Mouse (Mus musculus) cerebellum, adult (tissue): ENCODE results near the gene Tanc1.

Experiments
- ATAC-seq: cut with Nextera tagmentation; 2 replicates; pipeline ENCODE4 v1.9.2; 2017; ENCODE audit warnings: mild to moderate bottlenecking, moderate library complexity, mixed read lengths; ENCODE audit not compliant: insufficient number of reproducible peaks, low FRiP score, low TSS enrichment

The Tanc1 gene

GRCm38 (mm10) chr2:59710771-59711170 is 98.9 kb downstream of the Tanc1 start:
- ATAC-seq, result no peak

- no peak for ATAC-seq
These were observed 100.2 kb downstream of the Tanc1 start for GRCm38 (mm10) chr2:59711992-59712391.

- ATAC-seq, result no peak
These were observed 100.6 kb downstream of the Tanc1 start for GRCm38 (mm10) chr2:59712484-59712883.

DNA sequence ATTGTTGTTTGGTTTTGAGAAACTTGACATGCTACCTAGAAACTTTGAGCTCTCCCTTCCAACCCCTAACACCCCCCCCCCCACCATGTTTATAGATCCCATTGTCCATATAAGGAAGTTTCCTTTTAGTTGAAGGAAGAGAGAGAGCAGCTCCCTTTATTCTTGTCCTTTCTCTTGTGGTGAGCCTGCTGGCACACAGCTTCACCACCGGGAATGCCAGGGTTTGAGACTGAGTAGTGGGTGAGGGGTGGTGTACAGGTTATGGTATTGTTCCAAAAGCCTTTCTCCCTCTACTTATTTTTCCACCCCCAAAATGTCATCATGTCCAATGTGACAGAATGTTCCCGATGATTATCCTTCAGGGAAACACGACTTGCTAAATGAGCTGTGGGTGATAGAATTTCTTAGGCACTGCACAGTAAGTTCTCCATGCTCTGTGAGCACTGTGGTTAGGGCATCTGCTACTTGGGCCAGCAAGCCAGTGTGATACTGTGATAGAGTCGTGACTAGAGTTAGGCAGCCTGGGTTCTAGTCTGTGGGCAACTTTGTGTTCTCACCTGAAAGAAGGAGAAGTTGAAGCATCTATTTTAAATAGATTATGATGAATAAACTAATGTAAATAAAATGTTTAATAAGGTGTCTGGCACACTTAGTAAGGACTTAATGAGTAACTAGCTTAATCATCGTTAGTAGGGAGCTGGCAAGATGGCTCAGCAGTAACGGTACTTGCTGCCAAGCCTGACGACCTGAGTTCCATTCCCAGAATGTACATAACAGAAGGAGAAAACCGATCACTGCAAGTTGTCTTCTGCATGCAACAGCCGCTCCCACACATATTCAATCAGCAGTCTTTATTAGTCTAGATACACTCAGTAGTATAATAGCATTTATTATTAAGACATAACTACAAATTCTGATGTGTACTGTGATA is 102.0 kb downstream of the Tanc1 start:
- ATAC-seq, result no peak

GRCm38 (mm10) chr2:59714992-59715391 is 103.2 kb downstream of the Tanc1 start:
- no peak for ATAC-seq

- ATAC-seq, result no peak
These were observed 104.6 kb downstream of the Tanc1 start for GRCm38 (mm10) chr2:59716461-59716860.

DNA sequence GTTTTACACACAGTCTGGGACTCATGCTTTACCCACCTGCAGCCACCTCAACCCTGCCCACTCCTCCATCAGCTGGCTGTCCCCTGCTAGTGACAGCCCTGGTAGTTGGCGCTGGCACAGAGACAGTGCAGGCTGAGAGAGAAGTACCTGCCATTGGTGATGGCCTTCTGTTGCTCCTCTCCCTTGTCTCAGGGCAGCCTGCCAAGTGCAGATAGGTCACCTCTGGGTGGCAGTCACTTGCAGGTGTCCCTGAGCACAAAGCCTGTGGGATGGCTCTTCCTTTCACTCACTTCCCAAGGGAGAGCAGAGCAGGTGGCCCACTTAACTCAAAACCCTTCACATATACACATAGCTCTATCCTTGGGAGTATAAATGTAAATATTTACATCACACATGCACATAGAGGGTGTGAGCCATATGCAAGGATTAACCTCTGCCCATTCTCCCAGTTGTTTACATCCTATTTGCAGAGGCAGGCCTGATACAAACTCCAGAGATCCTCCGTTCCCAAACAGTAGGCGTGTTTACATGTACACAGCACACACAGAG is 106.0 kb downstream of the Tanc1 start:
- peak; percentile 72 for ATAC-seq

DNA sequence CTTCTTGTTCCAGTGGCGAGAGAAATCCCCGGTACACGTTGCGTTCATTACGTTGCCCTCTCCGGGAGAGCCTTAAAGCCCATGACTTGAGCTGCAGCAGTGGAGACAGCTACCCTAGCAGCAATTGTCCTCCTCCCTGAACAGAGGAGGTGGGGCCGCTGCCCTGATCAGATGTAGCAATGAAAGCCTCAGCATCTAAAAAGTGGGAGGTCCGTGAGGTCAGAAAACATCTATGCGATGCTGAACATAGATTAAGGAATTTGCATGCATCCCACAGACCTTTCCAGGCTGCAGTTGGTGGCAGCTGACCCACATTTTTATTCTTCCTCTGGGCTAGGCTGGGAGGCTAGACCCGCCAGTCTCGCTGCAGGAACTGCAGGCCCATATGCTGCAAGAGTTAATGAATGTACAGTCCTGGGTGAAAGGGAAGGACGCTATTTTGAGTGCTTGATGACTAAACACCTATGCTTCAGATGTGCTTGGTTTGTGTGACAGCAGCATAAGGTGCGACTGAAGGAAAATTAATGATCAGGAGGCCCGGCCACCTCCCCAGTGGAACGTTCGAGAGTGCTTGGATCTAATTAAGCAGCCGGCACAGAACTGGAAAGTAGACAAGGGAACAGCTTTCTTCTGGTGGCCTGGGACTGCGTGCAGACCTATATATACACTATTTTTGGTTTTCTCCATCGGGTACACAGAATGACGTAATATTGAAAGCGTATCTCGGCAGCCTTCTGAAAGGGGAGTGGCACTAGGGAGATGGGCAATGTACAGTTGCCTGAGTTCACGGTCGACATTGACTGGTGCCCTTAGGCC is 107.0 kb downstream of the Tanc1 start:
- peak; percentile 21; the same call in 1 of the 2 replicates for ATAC-seq

DNA sequence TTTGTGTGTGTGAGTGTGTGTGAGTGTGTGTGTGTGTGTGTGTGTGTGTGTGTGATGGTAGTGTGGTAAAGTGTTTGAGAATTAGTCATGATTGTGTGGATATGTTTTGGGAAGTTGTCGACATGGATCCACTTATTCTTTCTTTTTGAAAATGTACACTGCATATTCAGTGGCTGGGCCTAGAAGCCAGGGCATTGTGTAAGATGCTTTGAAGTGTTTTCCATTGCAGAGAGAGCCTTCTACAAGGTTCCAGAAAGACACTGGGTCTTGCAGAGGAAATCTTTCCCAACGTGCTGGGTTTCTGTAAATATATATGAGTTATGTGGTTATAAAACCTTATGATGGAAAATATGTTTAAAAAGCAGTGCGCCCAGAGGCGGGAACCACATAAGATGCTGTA is 108.0 kb downstream of the Tanc1 start:
- ATAC-seq, result no peak

DNA sequence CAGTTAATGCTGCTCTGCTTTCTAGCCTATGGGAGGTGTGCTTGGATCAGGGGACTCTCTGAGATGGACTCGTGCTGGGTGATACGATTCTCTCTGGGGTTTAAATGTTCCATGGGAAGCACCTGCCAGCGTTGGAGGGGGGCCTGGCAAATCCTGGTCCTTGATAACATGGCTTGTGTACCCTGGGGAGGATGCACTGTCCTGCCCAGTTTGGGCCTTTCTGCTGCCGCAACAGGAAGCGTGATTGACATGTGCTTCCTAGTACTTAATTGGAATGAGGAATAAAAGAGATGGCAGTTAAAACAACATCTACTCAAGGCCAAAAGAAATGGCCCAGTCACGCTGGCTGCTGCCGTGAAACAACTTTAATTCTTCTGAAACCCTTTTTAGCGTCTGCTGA is 109.3 kb downstream of the Tanc1 start:
- no peak for ATAC-seq

DNA sequence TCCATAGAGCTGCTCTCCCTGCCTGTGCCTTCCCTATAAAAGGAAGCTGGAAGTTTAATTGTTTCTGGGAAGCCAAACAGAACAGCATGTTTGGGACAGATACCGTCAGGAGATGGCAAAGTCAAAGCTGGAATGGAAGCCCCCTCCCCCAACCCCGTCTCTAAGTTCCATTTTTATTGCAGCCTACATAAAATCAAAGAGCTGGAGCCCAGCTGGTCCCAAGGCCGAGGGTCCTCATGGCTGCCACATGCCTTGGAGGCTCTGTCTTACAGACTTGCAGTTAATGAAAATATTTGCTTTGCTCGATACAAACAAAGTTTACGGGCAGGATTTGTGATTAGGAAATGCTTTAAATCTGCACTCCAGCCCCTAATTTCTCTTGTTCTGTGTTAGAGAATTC is 109.9 kb downstream of the Tanc1 start:
- ATAC-seq, result no peak

DNA sequence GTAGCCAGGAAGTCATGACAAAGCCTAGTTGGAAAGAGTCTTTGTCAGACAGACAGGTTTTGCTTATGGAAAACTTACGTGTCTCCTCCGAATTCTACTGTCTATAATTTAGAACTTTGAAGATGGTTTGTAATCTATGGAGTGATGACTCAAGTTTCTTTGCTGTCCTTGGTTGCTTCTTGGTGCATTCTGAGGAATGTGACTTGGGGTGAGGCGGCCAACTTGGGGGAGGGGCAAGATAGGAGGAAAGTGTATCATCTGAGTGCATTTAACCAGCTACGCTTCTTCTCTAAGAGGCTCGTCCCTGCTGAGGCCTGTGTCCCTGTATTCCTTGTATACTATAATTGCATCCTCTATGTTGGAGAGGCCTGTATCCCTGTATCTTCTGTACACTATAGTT is 111.5 kb downstream of the Tanc1 start:
- ATAC-seq, result no peak

- no peak for ATAC-seq
These were observed 113.8 kb downstream of the Tanc1 start for GRCm38 (mm10) chr2:59725518-59726185.

DNA sequence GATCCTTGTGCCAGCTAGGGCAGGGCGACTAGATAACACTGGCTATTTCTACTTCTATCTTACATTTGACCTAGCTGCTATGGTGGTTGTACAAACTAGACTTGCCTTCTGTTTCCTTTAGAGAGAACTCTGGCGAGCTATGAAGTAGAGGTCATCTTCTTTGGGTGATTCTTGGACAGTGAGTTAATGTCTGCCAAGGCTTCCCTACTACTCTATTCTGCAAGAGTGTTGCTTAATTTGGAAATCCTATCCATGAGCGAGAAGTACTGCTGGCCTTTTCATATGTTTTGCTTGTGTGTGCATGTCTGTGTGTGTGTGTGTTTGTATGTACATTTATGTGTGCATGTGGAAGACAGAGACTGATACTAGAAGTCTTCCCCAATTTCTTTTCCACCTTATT is 120.0 kb downstream of the Tanc1 start:
- no peak for ATAC-seq

DNA sequence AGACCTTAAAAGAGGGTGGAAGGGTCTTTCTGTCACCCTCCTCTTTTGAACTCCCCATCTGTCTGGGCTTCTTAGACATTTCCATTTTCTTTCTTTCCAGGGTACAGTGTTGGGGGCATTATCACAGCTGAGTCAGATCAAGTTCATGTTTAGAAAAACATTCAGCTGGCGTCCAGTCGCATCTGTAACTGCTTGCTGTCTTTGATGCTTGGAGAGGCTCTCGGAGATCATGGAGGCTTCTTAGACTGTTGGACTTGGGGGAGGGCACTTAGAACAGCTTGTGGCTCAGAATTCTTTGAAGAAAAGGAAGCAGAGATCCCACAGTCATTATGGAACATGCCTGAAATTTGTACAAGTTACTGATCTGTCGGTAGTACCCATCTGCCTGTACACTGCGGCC is 121.6 kb downstream of the Tanc1 start:
- no peak for ATAC-seq

DNA sequence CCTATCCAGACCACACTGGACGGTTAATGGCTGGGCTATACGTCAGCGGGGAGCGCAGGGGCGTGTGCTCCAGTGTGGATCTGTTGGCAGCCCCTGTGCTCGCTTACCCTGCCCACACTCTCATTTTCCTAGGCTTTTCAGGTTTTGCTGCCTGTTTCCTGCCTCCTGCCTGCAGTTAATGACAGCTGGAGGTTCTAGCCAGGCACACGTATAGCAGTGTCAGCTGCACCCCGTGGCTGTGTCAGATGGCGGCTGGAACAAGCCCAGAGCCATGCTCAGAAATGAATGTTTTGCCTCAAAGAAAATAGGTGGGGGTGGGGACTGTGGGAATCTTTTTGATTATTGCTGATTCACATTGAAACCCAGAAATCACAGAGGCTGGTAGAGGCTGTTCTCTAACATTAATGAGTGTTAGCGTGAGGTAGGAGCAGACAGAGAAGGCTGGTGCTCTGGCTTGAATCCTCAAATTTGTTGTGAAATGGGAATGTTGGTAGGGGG is 124.6 kb downstream of the Tanc1 start:
- peak; percentile 94 for ATAC-seq

GRCm38 (mm10) chr2:59737368-59737767 is 125.5 kb downstream of the Tanc1 start:
- no peak for ATAC-seq

DNA sequence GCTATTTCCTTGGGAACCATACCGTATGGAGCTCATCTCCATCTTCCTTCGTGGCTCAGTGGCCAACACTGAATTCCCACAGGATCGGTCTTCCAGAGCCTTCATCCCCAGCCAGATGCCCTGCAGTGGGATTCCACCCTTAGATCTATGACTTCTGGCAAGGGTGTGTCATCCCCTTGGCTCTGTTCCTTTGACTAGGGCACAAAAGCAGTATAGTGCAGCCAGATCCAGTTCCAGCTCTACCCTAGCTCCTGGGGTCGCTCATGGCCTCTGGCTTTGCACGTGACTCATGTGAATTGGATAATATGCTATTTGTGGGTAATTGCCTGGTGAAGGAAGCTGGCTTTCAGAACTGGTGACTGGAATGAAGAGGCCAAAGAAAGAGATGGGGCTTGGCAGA is 126.5 kb downstream of the Tanc1 start:
- ATAC-seq, result no peak

DNA sequence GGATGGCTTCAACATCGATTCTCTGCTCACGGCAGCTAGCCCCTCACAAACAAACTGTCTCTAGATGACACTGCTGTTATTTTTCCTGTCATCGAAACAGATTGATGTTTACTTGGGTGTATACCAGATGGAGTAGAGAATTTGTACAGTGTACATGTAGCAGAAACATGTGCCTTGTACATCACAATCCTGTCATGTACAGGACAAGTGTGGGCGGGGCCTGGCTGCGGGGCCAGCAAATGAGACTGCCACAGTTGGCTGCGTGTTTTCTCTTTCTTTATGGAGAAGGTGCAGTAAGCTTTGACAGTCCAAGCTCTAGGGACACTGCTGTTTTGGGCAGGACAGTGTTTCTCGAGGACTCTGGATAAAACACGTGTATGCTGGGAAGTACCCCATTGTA is 127.2 kb downstream of the Tanc1 start:
- no peak for ATAC-seq

GRCm38 (mm10) chr2:59742500-59743116 is 130.8 kb downstream of the Tanc1 start:
- no peak for ATAC-seq
